Mouse (Mus musculus): ENCODE results near the gene Sema3e. TPM values are rescaled to one million over a fixed set of nuclear protein-coding genes. Genes with fewer than 3 reads are reported as not detected.

The Sema3e gene
- polyA plus RNA-seq, 1 experiment from 2014 or later: 1.0 TPM

- Histone ChIP-seq H3K9me3 (ENCODE audit: control insufficient read depth) (no peaks in the 10 kb centered on the region), H3K36me3 (ENCODE audit: control insufficient read depth, insufficient read depth) (no peaks in the 10 kb centered on the region), H3K9ac (ENCODE audit: low read depth, low read length) (no peak overlapping the region), H3K4me2 (replicated peaks; ENCODE audit: low read depth) (no peak overlapping the region), H3K27ac (ENCODE audit: low read depth, low read length) (no peak overlapping the region), H3K4me3 (ENCODE audit: low read depth, low read length) (no peak overlapping the region), H3K27me3 (replicated peaks; ENCODE audit: control insufficient read depth, insufficient read depth, low read length) (no peaks in the 10 kb centered on the region), H3K4me1 (replicated peaks; ENCODE audit: control insufficient read depth, insufficient read depth, low read length) (no peaks in the 10 kb centered on the region)
- ATAC-seq: no peak
- 51% methylated on average over 1 of the region's 1 CpGs for WGBS
- no peak for TF ChIP-seq CTCF (IDR thresholded peaks at IDR 0.05; ENCODE audit: low read depth)
Observed at GRCm38 (mm10) chr5:14126591-14126990, 101.5 kb downstream of the Sema3e start.

- no peak overlapping the region for H3K4me2 ChIP-seq (replicated peaks; ENCODE audit: low read depth)
- no peak overlapping the region for H3K9ac ChIP-seq (ENCODE audit: low read depth, low read length)
- no peak overlapping the region for H3K4me3 ChIP-seq (ENCODE audit: low read depth, low read length)
- no peaks in the 10 kb centered on the region for H3K27me3 ChIP-seq (replicated peaks; ENCODE audit: control insufficient read depth, insufficient read depth, low read length)
- no peaks in the 10 kb centered on the region for H3K9me3 ChIP-seq (ENCODE audit: control insufficient read depth)
- no peak for ATAC-seq
- 77% methylated on average over 8 of the region's 8 CpGs for WGBS
- TF ChIP-seq CTCF (IDR thresholded peaks at IDR 0.05; ENCODE audit: low read depth): no peak
- H3K4me1 ChIP-seq (replicated peaks; ENCODE audit: control insufficient read depth, insufficient read depth, low read length): no peaks in the 10 kb centered on the region
- no peak overlapping the region for H3K27ac ChIP-seq (ENCODE audit: low read depth, low read length)
- H3K36me3 ChIP-seq (ENCODE audit: control insufficient read depth, insufficient read depth): no peaks in the 10 kb centered on the region
Observed at GRCm38 (mm10) chr5:14135929-14136328, 110.9 kb downstream of the Sema3e start.

- ATAC-seq: no peak
- no peak overlapping the region for H3K4me2 ChIP-seq (replicated peaks; ENCODE audit: low read depth)
Observed at GRCm38 (mm10) chr5:14138725-14139124, 113.6 kb downstream of the Sema3e start.

GRCm38 (mm10) chr5:14162579-14162978 lies 137.5 kb downstream of the Sema3e start:
- Histone ChIP-seq H3K9me3 (ENCODE audit: control insufficient read depth) (no peaks in the 10 kb centered on the region), H3K4me2 (replicated peaks; ENCODE audit: low read depth) (no peak overlapping the region), H3K4me3 (ENCODE audit: low read depth, low read length) (no peak overlapping the region), H3K4me1 (replicated peaks; ENCODE audit: control insufficient read depth, insufficient read depth, low read length) (no peaks in the 10 kb centered on the region), H3K36me3 (ENCODE audit: control insufficient read depth, insufficient read depth) (no peaks in the 10 kb centered on the region), H3K27me3 (replicated peaks; ENCODE audit: control insufficient read depth, insufficient read depth, low read length) (no peaks in the 10 kb centered on the region), H3K9ac (ENCODE audit: low read depth, low read length) (no peak overlapping the region), H3K27ac (ENCODE audit: low read depth, low read length) (no peak overlapping the region)
- TF ChIP-seq CTCF (IDR thresholded peaks at IDR 0.05; ENCODE audit: low read depth): no peak
- 66% methylated on average over 5 of the region's 5 CpGs for WGBS
- ATAC-seq: no peak

More at GRCm38 (mm10) chr5:14138725-14139124, 113.6 kb downstream of the Sema3e start:
- H3K4me3 ChIP-seq (ENCODE audit: low read depth, low read length): no peak overlapping the region
- H3K27ac ChIP-seq (ENCODE audit: low read depth, low read length): no peak overlapping the region
- H3K36me3 ChIP-seq (ENCODE audit: control insufficient read depth, insufficient read depth): no peaks in the 10 kb centered on the region
- TF ChIP-seq CTCF (IDR thresholded peaks at IDR 0.05; ENCODE audit: low read depth): no peak
- WGBS: 97% methylated on average over 1 of the region's 1 CpGs
- no peak overlapping the region for H3K9ac ChIP-seq (ENCODE audit: low read depth, low read length)
- no peaks in the 10 kb centered on the region for H3K27me3 ChIP-seq (replicated peaks; ENCODE audit: control insufficient read depth, insufficient read depth, low read length)
- H3K4me1 ChIP-seq (replicated peaks; ENCODE audit: control insufficient read depth, insufficient read depth, low read length): no peaks in the 10 kb centered on the region
- no peaks in the 10 kb centered on the region for H3K9me3 ChIP-seq (ENCODE audit: control insufficient read depth)

- WGBS: 92% methylated on average over 3 of the region's 3 CpGs
- Histone ChIP-seq H3K27ac (ENCODE audit: low read depth, low read length) (no peak overlapping the region), H3K4me3 (ENCODE audit: low read depth, low read length) (no peak overlapping the region), H3K9ac (ENCODE audit: low read depth, low read length) (no peak overlapping the region), H3K4me2 (replicated peaks; ENCODE audit: low read depth) (no peak overlapping the region), H3K4me1 (replicated peaks; ENCODE audit: control insufficient read depth, insufficient read depth, low read length) (no peaks in the 10 kb centered on the region), H3K9me3 (ENCODE audit: control insufficient read depth) (no peaks in the 10 kb centered on the region), H3K27me3 (replicated peaks; ENCODE audit: control insufficient read depth, insufficient read depth, low read length) (no peaks in the 10 kb centered on the region), H3K36me3 (ENCODE audit: control insufficient read depth, insufficient read depth) (no peaks in the 10 kb centered on the region)
- TF ChIP-seq CTCF (IDR thresholded peaks at IDR 0.05; ENCODE audit: low read depth): no peak
- ATAC-seq: no peak
Observed at GRCm38 (mm10) chr5:14163280-14163679, 138.2 kb downstream of the Sema3e start.

- 69% methylated on average over 3 of the region's 3 CpGs for WGBS
- Histone ChIP-seq H3K4me2 (replicated peaks; ENCODE audit: low read depth) (no peak overlapping the region), H3K27me3 (replicated peaks; ENCODE audit: control insufficient read depth, insufficient read depth, low read length) (no peaks in the 10 kb centered on the region), H3K9me3 (ENCODE audit: control insufficient read depth) (no peaks in the 10 kb centered on the region), H3K4me1 (replicated peaks; ENCODE audit: control insufficient read depth, insufficient read depth, low read length) (no peaks in the 10 kb centered on the region), H3K9ac (ENCODE audit: low read depth, low read length) (no peak overlapping the region), H3K36me3 (ENCODE audit: control insufficient read depth, insufficient read depth) (no peaks in the 10 kb centered on the region), H3K27ac (ENCODE audit: low read depth, low read length) (no peak overlapping the region), H3K4me3 (ENCODE audit: low read depth, low read length) (no peak overlapping the region)
- ATAC-seq: no peak
- peak; percentile 22; the same call in 1 of the 2 replicates for TF ChIP-seq CTCF (IDR thresholded peaks at IDR 0.05; ENCODE audit: low read depth)
Observed at GRCm38 (mm10) chr5:14167776-14168175, 142.7 kb downstream of the Sema3e start.

All from intestine, postnatal 0 days (tissue).